Mouse (Mus musculus): ENCODE data around the gene Akr1b7.
A peak's percentile ranks its signal among the peaks of the same experiment; 100 is the strongest.
"Not testable (repeated sequence)": the region's sequence is repeated elsewhere in the genome, so short reads cannot be mapped to it uniquely, and the experiment has no call there.

Gene Akr1b7

DNA sequence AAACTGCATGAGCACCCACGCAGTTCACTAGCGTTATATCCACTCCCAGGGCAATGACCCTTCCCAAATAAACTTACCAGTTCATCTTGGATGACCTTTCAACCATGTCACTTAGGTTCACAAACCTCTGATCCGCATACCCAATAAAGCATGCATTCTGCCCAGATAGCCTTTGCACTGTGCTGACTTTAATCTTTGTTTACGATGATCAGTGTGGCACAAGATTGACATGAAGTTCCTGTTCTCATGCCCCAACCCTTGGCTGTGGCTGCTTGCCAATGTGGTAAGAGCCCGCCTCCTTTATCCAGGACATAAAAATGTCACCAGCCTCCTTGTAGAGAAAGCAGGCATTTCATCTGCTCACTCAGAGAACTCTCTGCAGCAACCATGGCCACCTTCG lies at the start of gene Akr1b7:
Gene Akr1b7, plus strand, starts transcription at position 312 of the 400 bp plus-strand sequence.
- no peak for DNase-seq (ENCODE audit: low spot score)

DNA sequence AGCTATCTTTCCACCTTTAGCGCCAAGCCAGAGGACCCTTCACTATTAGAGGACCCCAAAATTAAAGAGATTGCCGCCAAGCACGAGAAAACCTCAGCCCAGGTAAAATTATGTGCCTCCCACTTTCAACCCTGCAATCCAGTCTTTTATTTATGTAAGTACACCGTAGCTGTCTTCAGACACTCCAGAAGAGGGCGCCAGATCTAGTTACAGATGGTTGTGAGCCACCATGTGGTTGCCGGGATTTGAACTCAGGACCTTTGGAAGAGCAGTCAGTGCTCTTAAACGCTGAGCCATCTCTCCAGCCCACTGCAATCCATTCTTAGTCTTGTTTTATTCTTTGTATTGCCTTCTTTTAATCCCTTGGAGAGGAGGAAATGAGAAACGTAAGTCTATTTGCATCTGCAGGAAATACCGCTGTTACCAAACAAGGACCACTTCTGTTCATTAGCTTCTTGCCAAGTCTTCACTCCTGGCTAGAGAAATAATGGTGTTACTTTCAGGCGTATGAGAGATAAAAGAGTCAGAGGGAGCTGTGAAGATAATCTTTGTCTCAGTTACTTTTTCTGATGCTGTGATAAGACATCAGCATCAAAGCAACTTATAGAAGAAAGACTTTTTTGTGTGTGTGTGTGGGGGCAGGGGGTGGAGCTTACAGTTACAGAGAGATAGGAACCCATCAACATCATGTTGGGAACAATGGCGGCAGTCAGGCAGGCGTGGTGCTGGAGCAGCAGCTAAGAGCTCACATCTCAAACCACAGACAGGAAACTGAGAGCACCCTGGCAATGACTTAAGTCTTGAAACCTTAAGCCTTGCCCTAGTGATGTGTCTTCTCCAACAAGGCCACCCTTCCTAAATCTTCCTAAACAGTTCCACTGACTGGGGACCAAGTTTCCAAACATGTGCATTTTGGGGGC lies 47.7 kb upstream of the Akr1b7 start:
- DNase-seq (ENCODE audit: low spot score), result no peak

DNA sequence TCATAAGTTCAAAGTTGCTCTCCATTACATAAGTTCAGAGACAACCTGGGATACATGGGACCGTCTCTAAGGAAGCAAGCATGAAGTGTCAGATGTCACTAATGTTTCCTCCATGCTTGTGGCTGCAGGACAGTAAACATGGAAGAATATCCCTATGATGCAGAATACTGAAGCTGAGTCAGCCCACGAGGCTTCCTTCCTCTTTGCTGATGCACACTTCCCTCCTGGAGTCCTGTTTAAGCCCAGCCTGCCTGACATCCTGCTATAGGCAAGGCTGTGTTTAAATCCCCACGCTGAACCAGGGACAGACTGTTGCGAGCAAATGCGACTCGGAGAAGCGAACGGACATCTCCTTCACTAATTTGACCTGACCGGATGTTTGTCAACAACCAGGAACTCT lies 44.1 kb upstream of the Akr1b7 start:
- no peak for DNase-seq (ENCODE audit: low spot score)

DNA sequence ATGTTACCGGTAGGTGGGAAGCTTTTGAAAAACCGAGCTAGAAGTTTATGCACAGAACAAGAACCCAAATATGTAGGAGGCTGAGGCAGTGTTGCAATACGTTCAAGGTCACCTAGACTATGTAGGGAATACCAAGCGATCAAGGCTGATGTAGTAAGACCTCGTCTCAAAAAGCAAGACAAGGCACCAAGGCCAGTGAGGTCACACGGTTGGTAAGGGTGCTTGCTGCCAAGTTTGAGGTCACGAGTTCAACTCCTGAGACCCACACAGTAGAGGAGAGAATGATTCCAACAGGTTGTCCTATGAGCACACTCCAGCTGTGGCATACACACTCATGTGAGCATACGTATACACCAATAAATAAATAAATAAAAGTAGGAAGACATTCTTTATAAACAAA lies 42.1 kb upstream of the Akr1b7 start:
- DNase-seq (ENCODE audit: low spot score), result no peak

DNA sequence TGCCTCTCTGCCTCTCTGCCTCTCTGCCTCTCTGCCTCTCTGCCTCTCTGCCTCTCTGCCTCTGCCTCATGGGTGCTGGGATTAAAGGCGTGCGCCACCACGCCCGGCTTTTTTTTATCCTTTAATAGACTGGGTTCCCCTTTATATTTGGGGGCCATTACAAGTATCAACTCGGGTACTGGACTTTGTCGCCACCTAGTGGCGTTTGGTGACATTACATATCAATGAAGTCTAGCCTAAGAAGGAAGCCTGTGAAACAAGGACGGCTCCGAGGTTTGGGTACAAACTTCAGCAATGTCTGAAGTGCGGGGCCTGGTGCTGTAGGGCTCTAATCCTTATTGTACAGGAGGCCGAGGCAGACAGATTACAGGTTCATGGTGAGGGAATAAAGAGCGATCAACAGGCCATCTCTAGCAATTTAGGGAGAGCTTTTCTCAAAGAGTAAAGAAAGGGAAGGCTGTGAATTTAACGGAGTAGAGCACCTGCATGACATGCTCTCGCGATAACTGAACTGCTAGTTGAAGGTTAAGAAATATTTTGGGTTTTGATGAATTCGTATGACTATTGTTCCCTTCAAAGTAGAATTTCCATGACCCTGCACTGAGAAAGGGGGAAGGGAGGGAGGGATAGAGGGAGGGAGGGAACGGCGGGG lies 40.3 kb upstream of the Akr1b7 start:
- DNase-seq (ENCODE audit: low spot score), result peak; percentile 77

DNA sequence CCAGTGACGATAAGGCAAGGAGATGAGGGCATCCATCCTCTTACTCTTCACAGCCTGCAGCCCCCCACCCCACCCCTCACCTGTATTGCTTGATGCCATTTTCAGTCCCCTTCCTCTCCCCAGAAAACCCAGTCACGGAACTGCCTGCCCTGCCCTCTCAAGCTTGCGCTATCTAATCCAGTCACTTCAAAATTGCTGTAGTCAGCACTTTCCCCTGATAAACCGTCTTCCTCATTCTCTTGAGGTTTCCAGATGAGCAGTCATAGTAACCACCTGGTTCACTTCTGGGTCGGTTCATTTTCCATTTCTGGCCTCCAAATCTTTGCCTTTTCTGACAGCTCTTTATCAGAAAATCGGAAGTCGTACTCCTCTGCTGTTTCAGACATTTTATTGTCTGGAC lies 38.3 kb upstream of the Akr1b7 start:
- DNase-seq (ENCODE audit: low spot score), result peak; percentile 16

DNA sequence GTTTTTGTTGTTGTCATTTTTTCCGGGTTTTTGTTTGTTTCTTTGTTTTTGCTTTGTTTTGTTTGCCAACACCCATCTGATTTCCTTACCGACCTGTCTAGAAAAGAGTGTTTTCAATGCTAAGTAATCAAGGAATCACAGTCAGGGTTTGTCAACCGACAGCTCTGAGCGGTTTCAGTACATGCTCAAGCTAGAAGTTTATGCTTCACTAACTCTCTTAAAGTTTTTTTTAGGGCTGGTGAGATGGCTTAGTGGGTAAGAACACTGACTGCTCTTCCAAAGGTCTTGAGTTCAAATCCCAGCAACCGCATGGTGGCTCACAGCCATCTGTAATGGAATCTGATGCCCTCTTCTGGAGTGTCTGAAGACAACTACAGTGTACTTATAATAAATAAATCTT lies 36.2 kb upstream of the Akr1b7 start:
- not testable (repeated sequence) for DNase-seq (ENCODE audit: low spot score)

DNA sequence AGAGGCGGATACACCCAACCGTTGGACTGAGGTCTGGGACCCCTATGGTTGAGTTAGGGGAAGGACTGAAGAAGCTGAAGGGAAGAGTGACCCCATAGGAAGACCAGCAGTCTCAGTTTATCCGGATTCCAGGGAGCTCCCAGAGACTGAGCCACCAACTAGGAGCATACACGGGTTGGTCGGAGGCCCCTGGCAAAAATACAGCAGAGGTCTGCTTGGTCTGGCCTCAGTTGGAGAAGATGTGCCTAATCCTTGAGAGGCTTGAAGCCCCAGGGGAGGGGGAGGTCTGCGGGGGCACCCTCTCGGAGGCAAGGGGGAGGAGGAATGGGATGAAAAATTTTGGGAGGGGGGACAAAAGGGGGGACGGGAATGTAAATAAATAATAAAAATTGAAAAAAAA lies 28.7 kb upstream of the Akr1b7 start:
- no peak for DNase-seq (ENCODE audit: low spot score)

DNA sequence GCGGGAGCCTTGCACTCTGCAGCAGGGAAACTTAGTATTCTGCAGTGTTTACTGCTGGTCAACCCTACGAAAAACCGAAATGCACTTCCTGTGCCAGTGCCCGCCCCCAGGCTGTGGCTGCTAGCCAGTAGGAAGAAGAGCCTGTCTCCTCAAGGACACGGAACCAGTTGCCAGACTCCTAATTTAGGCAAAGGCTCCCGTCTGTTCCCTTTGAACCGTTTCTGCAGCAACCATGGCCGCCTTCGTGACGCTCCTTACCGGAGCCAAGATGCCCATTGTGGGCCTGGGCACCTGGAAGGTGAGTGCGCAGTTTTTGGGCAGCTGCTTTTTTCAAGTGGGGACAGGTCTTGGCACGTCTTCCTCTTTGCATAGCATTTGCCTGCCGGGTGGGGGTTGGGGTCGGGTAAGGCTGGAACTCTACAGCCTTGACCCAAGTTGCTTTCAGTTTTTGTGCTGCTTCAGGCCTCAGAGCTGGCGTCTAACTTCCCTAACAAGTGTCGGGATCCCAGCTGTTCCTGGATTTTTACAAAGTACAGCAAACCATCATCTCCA lies 27.9 kb upstream of the Akr1b7 start, which contains the start of gene Akr1b10:
Gene Akr1b10, plus strand, starts transcription at position 109 of the 552 bp plus-strand sequence.
- peak; percentile 84 for DNase-seq (ENCODE audit: low spot score)

DNA sequence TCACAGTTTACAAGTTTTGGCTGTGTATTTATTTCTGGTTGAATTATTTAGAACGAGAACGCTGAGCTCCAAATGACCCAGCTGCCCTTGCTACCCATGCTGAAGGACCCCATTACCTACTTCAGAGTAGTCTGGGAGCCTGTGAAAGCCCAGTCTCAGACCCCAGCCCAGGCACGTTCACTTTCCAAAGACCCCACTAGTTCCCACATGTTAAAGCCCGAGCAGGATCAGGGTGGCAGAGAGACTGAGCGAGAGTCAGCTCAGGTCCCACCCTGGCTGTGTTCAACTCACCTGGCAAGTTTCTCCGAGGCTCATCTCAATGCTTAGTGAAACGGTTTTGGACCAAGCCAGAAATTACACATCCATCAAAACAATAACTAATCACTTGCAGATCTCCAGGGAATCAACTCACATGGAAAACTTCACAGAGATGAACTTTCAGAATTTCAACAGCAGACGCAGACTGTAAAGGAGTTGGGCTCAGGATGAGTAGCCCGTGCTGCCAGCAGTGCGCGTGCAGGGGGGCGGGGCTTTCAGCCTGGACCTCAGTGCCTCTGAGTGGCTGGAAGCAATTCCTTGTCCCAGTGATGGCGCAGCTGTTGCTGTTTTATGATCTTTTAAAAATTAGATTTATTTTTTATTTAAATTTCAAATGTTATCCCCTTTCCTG lies 27.3 kb upstream of the Akr1b7 start:
- DNase-seq (ENCODE audit: low spot score), result peak; percentile 50

DNA sequence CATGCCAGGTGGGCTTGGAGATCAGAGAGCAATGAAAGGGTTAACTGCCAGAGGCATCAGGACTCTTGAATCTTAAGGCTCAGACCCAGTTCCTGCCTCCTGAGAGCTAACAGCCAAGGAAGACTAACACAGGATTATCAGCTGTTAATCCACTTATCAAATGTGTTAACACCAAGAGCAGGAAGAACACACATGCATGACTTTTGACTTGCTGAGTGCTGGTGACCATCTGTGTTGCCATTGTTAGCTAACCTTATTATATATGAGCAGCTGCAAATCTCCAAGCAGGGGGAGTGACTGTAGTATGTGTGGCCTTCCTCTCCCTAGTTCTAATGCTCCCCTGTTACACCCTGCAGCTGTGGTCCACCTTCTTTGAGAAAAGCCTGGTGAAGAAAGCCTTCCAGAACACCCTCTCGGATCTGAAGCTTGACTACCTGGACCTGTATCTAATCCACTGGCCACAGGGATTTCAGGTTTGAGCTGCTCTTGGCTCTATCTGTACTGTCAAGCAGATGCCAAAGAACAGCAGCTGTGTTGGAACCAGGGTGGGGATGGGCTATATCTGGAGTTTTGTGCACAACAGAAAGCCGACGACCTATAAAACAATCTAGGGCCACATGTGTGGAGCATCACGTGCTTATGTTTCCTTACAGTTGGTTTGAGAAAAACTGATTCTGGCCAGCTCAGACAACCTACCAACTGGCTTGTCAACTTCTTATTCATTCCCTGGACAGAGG lies 23.5 kb upstream of the Akr1b7 start:
- no peak for DNase-seq (ENCODE audit: low spot score)

DNA sequence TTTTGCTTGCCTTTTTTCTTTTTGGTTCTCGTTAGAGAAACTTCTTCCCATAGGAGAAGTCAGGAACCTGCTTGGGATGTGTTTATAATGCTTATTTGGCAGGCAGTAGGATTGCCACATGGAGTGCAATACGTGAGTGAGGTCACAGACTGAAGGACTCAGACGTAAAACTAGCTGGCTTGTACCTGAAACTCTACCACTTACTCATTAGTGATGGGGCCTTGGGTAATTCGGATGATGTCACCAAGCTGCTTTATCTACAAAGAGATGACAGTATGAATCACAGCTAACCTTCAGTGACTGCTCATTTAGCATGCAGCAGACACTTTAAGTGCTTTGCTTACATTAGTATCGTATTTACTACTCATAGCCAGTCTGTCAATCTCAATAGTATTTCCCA lies 16.2 kb upstream of the Akr1b7 start:
- DNase-seq (ENCODE audit: low spot score), result no peak

DNA sequence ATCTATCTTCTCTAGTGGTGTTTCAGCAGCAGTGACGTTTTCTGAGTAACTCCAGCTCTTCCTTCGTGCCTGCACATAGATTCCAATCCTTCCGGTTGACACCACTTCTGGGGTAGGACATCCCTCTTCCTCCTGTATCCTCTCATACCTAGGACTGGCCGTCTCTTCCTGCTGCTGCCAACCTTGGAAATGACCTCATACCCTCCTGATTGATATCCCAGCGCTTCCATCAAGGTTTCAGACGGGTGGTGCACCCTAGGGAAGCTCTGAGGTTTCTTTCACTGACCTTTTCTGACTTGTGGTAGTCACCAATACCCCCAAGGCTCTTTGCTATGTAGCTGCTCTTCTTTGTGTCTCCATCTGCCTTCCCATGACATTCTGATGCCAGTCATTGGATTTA lies 13.7 kb upstream of the Akr1b7 start:
- DNase-seq (ENCODE audit: low spot score), result no peak

DNA sequence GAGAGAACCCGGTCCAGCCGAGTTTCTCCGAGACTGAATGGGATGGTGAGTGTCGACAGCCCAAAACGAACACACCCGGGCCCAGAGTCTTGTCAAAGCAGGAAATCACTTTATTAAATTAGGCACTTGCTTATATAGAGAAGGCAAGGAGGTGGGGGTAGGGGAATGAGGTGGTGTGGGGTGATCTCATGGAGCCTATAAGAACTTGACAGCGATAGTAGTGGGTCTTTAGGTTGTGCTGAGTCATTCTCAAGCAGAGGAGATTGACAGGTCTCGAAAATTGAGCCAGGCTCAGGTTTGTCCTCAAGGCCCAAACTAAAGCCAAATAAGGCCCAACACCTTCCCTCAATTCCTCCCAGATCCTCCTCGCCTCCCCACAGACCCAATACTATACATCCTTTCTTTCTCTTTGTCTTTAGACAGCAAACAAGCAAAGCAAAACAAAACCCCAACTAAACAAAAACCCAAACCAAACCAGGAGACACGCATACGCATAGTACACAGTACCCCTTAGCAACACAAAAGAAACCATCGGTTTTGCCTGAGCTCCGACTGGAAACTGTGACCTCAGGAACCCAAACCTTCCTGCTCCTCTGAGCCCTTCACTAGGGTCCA lies 12.4 kb upstream of the Akr1b7 start:
- no peak for DNase-seq (ENCODE audit: low spot score)

DNA sequence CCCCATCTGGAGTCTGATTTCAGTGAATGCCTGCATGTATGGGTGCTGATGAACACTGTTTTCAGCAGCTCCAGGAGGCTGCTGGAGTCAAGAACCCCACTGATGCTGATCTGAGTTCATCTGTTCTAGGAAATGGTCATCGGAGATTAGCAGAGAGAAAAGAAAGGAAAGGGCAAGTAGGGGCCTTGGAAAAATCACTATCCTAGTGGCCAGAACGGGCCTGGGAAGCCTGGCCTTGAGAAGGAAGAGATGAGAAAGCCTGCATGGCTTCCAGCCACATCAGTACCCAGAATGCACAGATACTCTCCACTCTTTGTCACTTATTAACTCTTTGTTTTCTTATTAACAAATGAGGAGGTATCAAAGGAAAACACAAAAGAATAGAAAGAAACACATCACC lies 11.4 kb upstream of the Akr1b7 start:
- no peak for DNase-seq (ENCODE audit: low spot score)

DNA sequence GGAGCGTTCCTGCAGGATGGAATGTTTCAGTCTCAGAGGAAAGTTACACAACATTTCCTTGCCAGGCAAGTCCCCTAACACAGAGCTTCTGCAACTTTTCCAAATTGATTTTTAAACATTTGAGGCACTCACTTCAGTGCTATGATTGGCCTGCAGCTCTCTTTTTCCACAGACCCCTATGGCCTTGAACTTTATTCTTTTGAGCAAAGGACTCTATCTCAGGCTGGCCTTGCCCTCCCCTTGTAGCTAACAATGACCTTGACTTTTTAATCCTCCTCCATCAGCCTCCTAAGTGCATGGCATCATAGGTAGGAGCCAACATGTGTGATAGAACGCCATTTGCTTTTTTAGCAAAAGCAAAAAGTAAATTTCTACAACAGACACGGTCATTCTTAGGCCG lies 5.4 kb upstream of the Akr1b7 start:
- no peak for DNase-seq (ENCODE audit: low spot score)

DNA sequence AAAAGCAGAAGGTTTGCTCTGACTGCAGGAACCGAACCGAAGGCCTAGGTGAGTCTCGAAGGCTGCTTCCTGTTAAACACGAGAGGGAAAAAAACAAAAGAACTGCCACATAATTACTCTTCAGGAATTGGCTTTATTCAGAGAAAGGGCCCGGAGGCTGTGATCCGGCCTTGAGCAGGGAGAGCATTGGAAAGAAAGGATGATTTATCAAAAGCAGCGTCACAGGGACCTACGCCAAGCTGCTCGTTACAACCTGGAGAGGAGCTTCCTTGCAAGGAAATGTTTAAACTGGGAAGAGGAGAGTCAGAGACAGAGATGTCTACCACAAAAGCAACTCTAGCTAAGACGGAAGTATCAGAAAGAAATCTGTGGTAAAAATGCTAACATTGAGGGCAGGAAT lies 4.7 kb upstream of the Akr1b7 start:
- DNase-seq (ENCODE audit: low spot score), result no peak

DNA sequence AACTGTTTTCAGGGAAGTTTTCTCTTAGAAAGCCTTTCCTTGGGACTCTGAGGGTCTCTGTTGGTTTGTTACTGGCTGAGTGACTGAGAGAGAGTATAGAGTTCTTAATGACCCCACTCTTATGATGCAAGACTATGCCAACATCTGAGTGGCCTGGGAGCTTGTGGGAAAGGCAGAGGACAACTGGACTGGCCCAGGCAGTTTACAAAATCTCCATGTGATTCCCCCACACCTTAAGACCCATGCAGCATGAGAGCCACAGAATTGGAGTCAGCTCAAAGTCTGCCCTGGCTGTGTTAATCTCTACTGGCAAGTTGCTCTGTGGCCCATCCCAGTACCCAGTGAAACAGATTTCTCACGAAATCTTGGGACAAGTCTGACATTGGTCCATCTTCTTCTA lies 554 bp downstream of the Akr1b7 start:
- no peak for DNase-seq (ENCODE audit: low spot score)

DNA sequence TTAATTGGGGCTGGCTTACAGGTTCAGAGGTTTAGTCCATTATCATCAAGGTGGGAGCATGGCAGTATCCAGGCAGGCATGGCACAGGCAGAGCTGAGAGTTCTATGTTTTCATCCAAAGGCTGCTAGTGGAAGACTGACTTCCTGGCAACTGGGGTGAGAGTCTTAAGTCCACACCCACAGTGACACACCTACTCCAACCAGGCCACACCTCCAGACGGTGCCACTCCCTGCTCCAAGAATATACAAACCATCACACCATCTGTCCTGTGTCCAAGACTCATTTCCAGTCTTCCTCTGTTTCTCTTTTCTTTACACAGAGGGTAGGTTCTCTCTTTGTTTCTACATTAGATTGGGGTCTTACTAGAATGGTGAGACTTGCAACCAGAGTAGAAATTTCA lies 1.3 kb downstream of the Akr1b7 start:
- DNase-seq (ENCODE audit: low spot score), result not testable (repeated sequence)

DNA sequence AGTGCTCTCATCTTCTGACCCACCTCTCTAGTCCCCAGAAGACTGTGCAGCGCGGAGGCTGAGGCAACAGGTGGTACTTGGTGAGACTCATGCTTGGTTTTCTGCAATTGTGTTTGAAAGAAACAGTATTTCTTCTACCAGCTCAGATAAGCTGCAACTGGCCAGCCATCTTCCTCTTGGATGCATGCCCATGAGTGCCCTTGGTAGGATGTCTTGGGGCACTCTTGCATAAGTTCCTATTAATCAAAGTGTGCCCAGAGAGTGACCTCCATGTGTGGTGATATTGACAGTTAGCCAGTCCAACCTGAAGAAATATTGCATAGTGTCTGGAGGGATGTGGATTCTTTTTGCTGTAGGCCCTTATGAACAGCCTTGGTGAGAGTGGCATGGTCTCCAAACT lies 4.4 kb downstream of the Akr1b7 start:
- no peak for DNase-seq (ENCODE audit: low spot score)

DNA sequence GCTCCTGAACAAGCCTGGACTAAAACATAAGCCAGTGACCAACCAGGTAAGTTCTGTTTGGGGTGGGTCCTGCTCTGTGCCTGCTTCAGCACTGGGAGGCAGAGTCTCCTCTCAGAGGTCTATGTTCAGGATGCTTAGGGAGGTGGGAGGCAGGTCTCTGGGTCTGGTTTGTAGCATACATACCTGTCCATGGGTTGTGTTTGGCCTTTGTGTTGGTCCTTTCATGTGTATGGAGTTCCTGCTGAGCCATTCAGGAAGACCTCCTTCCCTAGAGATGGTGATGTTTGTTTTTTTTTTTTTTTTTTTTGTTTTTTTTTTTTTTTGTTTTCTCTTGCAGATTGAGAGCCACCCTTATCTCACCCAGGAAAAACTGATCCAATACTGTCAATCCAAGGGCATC lies 6.9 kb downstream of the Akr1b7 start:
- DNase-seq (ENCODE audit: low spot score), result no peak

All from lung, postnatal 25 days (tissue).